Mouse (Mus musculus): ENCODE measurements around the gene Tcp11. TPM values are rescaled to one million over a fixed set of nuclear protein-coding genes. Genes with fewer than 3 reads are reported as not detected.

The Tcp11 gene
- total RNA-seq, 2 experiments from 2014 or later = 0.54 to 0.59 TPM

- DNase-seq (ENCODE audit: low spot score in 2 of 2) = no peak
- intact Hi-C loops (cut with DNase I) = loop anchor here (5.0 kb wide), 1 partner anchor 44 kb away; no protein-coding TSS in a partner anchor
Observed at GRCm38 (mm10) chr17:28088718-28089117, 8.3 kb upstream of the Tcp11 start.

- intact Hi-C loops (cut with DNase I) = loop anchor here (5.0 kb wide), 1 partner anchor 45 kb away; no protein-coding TSS in a partner anchor
- no peak for DNase-seq (ENCODE audit: low spot score in 2 of 2)
Observed at GRCm38 (mm10) chr17:28087430-28087829, 7.0 kb upstream of the Tcp11 start.

- DNase-seq (ENCODE audit: low spot score in 2 of 2) = peak; percentile 79 to 87
- intact Hi-C loops (cut with DNase I) = loop anchor here (1.0 to 5.0 kb wide), 2 partner anchors 47 to 78 kb away; no protein-coding TSS in a partner anchor
Observed at GRCm38 (mm10) chr17:28084964-28085363, 4.5 kb upstream of the Tcp11 start.

GRCm38 (mm10) chr17:28084395-28084905 is 4.0 kb upstream of the Tcp11 start:
- intact Hi-C loops (cut with DNase I) = no loop called here
- no peak for DNase-seq (ENCODE audit: low spot score in 2 of 2)

- intact Hi-C loops (cut with DNase I) = no loop called here
Observed at GRCm38 (mm10) chr17:28082863-28083262, 2.4 kb upstream of the Tcp11 start.

GRCm38 (mm10) chr17:28081856-28082255 is 1.4 kb upstream of the Tcp11 start:
- intact Hi-C loops (cut with DNase I) = no loop called here
- no peak for DNase-seq (ENCODE audit: low spot score in 2 of 2)

More at GRCm38 (mm10) chr17:28082863-28083262, 2.4 kb upstream of the Tcp11 start:
- no peak for DNase-seq (ENCODE audit: low spot score in 2 of 2)

GRCm38 (mm10) chr17:28081385-28081784 is 946 bp upstream of the Tcp11 start:
- intact Hi-C loops (cut with DNase I) = no loop called here
- DNase-seq (ENCODE audit: low spot score in 2 of 2) = no peak

GRCm38 (mm10) chr17:28080817-28081165 is 352 bp upstream of the Tcp11 start:
- intact Hi-C loops (cut with DNase I) = no loop called here
- DNase-seq (ENCODE audit: low spot score in 2 of 2) = no peak

- DNase-seq (ENCODE audit: low spot score in 2 of 2) = peak; percentile 76 to 83
- intact Hi-C loops (cut with DNase I) = no loop called here
Observed at GRCm38 (mm10) chr17:28079618-28080017, 821 bp downstream of the Tcp11 start.

- DNase-seq (ENCODE audit: low spot score in 2 of 2) = no peak
- intact Hi-C loops (cut with DNase I) = no loop called here
Observed at GRCm38 (mm10) chr17:28078028-28078427, 2.4 kb downstream of the Tcp11 start.

GRCm38 (mm10) chr17:28074486-28074885 is 6.0 kb downstream of the Tcp11 start:
- no peak for DNase-seq (ENCODE audit: low spot score in 2 of 2)
- intact Hi-C loops (cut with DNase I) = no loop called here

GRCm38 (mm10) chr17:28072730-28073129 is 7.7 kb downstream of the Tcp11 start:
- intact Hi-C loops (cut with DNase I) = no loop called here
- DNase-seq (ENCODE audit: low spot score in 2 of 2) = peak; percentile 49 to 52

GRCm38 (mm10) chr17:28070256-28070655 is 10.2 kb downstream of the Tcp11 start:
- intact Hi-C loops (cut with DNase I) = no loop called here
- DNase-seq (ENCODE audit: low spot score in 2 of 2) = no peak

GRCm38 (mm10) chr17:28069446-28069845 is 11.0 kb downstream of the Tcp11 start:
- intact Hi-C loops (cut with DNase I) = no loop called here
- no peak for DNase-seq (ENCODE audit: low spot score in 2 of 2)

- intact Hi-C loops (cut with DNase I) = no loop called here
- no peak for DNase-seq (ENCODE audit: low spot score in 2 of 2)
Observed at GRCm38 (mm10) chr17:28067303-28067702, 13.1 kb downstream of the Tcp11 start.

- DNase-seq (ENCODE audit: low spot score in 2 of 2) = no peak
- intact Hi-C loops (cut with DNase I) = loop anchor here (5.0 kb wide), 1 partner anchor 151 kb away; no protein-coding TSS in a partner anchor
Observed at GRCm38 (mm10) chr17:28063163-28063562, 17.3 kb downstream of the Tcp11 start.

GRCm38 (mm10) chr17:28062710-28063109 is 17.7 kb downstream of the Tcp11 start:
- no peak for DNase-seq (ENCODE audit: low spot score in 2 of 2)
- intact Hi-C loops (cut with DNase I) = loop anchor here (5.0 kb wide), 1 partner anchor 150 kb away; no protein-coding TSS in a partner anchor

- intact Hi-C loops (cut with DNase I) = loop anchor here (5.0 kb wide), 1 partner anchor 149 kb away; no protein-coding TSS in a partner anchor
- DNase-seq (ENCODE audit: low spot score in 2 of 2) = peak; percentile 34 to 57
Observed at GRCm38 (mm10) chr17:28061472-28061871, 19.0 kb downstream of the Tcp11 start.

GRCm38 (mm10) chr17:28060681-28061080 is 19.8 kb downstream of the Tcp11 start:
- no peak for DNase-seq (ENCODE audit: low spot score in 2 of 2)
- intact Hi-C loops (cut with DNase I) = loop anchor here (5.0 kb wide), 1 partner anchor 148 kb away; no protein-coding TSS in a partner anchor

GRCm38 (mm10) chr17:28058346-28058745 is 22.1 kb downstream of the Tcp11 start:
- intact Hi-C loops (cut with DNase I) = loop anchor here (5.0 kb wide), 1 partner anchor 66 kb away; no protein-coding TSS in a partner anchor
- DNase-seq (ENCODE audit: low spot score in 2 of 2) = no peak

GRCm38 (mm10) chr17:28052293-28052863 is 28.1 kb downstream of the Tcp11 start:
- intact Hi-C loops (cut with DNase I) = no loop called here
- DNase-seq (ENCODE audit: low spot score in 2 of 2) = no peak

Data from left cerebral cortex, postnatal 36 days (tissue).